Mouse (Mus musculus) midbrain, embryonic 11.5 days (tissue): ENCODE results near the gene Trim63. TPM values are rescaled to one million over a fixed set of nuclear protein-coding genes. Genes with fewer than 3 reads are reported as not detected.

Experiments used
- polyA plus RNA-seq: library from polyadenylated mRNA; unstranded; fragments of >200 nt; fragmentation: Nextera tagmentation; extraction: Ambion mirVana; gene quantifications from 2 replicates; pipeline ENCODE4 v1.2.1, GENCODE M21; 2014

Trim63 gene
- polyA plus RNA-seq, 1 experiment from 2014 or later, result not detected

Other genes with a start within 250 kb of the Trim63 start
- 4.3 and 4.7 TPM in 2 replicates for gene Cd52, start 220.0 kb upstream of the Trim63 start, polyA plus RNA-seq
- gene Ubxn11, start 212.6 kb upstream of the Trim63 start, polyA plus RNA-seq, result 3.0 and 4.7 TPM in 2 replicates
- gene Sh3bgrl3, start 186.3 kb upstream of the Trim63 start, polyA plus RNA-seq, result 308 and 312 TPM in 2 replicates
- gene Cep85, start 128.0 kb upstream of the Trim63 start, polyA plus RNA-seq, result 26.6 and 27.1 TPM in 2 replicates
- gene Gm7534, start 112.1 kb upstream of the Trim63 start, polyA plus RNA-seq, result not detected in 2 replicates
- gene Catsper4, start 87.7 kb upstream of the Trim63 start, polyA plus RNA-seq, result not detected in 2 replicates
- 0.05 TPM in 1 of 2 replicates, not detected in the other for gene Cnksr1, start 76.7 kb upstream of the Trim63 start, polyA plus RNA-seq
- gene E130218I03Rik, start 71.5 kb upstream of the Trim63 start, polyA plus RNA-seq, result 0.37 TPM in 1 of 2 replicates, not detected in the other
- gene Zfp593, start 69.5 kb upstream of the Trim63 start, polyA plus RNA-seq, result 16.8 and 17.0 TPM in 2 replicates
- gene Gm30191, start 68.2 kb upstream of the Trim63 start, polyA plus RNA-seq, result 0.22 TPM in 1 of 2 replicates, not detected in the other
- 4.2 and 5.1 TPM in 2 replicates for gene Grrp1, start 61.0 kb upstream of the Trim63 start, polyA plus RNA-seq
- 24.5 and 28.8 TPM in 2 replicates for gene Pdik1l, start 27.2 kb upstream of the Trim63 start, polyA plus RNA-seq
- not detected in 2 replicates for gene Slc30a2, start 28.1 kb downstream of the Trim63 start, polyA plus RNA-seq
- gene Extl1, start 68.7 kb downstream of the Trim63 start, polyA plus RNA-seq, result 0.06 and 0.11 TPM in 2 replicates
- gene Pafah2, start 81.2 kb downstream of the Trim63 start, polyA plus RNA-seq, result 8.8 and 10.0 TPM in 2 replicates
- gene Stmn1, start 153.2 kb downstream of the Trim63 start, polyA plus RNA-seq, result 4,454 and 4,703 TPM in 2 replicates
- gene Paqr7, start 181.6 kb downstream of the Trim63 start, polyA plus RNA-seq, result 1.3 and 1.4 TPM in 2 replicates
- gene Aunip, start 195.9 kb downstream of the Trim63 start, polyA plus RNA-seq, result 7.8 and 7.9 TPM in 2 replicates
- 132 and 140 TPM in 2 replicates for gene Mtfr1l, start 220.3 kb downstream of the Trim63 start, polyA plus RNA-seq
- gene Selenon, start 237.0 kb downstream of the Trim63 start, polyA plus RNA-seq, result 19.1 and 24.6 TPM in 2 replicates